Mouse (Mus musculus) E14TG2a.4 (cell line): ENCODE measurements at regions not wholly inside any gene's neighbourhood (a gene's known extent, or its start where the extent isn't known, plus 50 kb on each side); places are given as distances from the start of the nearest gene placed in this dataset.

Experiments
- H3K27me3 ChIP-seq: 2 replicates; pipeline ENCODE4 v1.6.1; 2014; ENCODE audit warnings: low read length, control low read depth; ENCODE audit not compliant: insufficient read depth
- H3K36me3 ChIP-seq: 2 replicates; pipeline ENCODE4 v1.6.1; 2014; ENCODE audit warnings: low read length, control low read depth; ENCODE audit not compliant: insufficient read depth
- H3K4me1 ChIP-seq: replicated peaks from 2 replicates; pipeline ENCODE4 v1.6.1; 2014; ENCODE audit warnings: low read depth, low read length, control low read depth
- H3K4me3 ChIP-seq: replicated peaks from 2 replicates; pipeline ENCODE4 v1.5.1; 2014; ENCODE audit warnings: mild to moderate bottlenecking, low read length
- H3K9me3 ChIP-seq: 2 replicates; pipeline ENCODE4 v1.6.1; 2014; ENCODE audit warnings: low read length, control low read depth
- CTCF ChIP-seq: conservative IDR thresholded peaks from 2 replicates; pipeline ENCODE4 v1.5.1; 2014; ENCODE audit warnings: low read length
- NANOG ChIP-seq: IDR thresholded peaks from 2 replicates; pipeline ENCODE4 v1.6.1; 2014; ENCODE audit warnings: borderline replicate concordance, low read length, mixed read lengths
- POU5F1 ChIP-seq: IDR thresholded peaks from 2 replicates; pipeline ENCODE4 v1.6.1; 2014; ENCODE audit warnings: low read length, borderline replicate concordance

DNA sequence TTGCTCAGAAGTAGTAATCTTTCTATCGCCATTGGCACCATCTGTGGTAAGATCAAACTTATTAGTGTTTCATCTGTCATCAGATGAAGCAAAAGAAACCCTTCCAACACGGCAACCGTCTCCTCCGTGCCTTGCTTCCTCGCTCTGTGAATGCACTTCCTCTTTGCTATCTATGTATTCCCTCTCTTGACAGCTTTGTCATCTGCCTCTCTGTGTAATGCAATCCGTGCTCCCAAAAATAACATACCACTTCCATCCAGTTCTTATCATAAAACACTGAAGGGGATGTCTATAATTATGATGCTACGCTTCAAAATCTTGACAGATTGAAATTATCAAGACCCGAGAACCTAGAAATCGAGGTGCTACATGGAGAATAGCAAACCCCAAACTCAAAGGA, 123.2 kb downstream of the Cartpt start:
- H3K36me3 ChIP-seq: no peaks in the 10 kb centered on the region; the same call in 1 of the 2 replicates
- H3K4me3 ChIP-seq: no peak overlapping the region
- no peaks in the 10 kb centered on the region for H3K27me3 ChIP-seq
- H3K9me3 ChIP-seq: peaks cover 33% of the 10 kb centered on the region
- TF ChIP-seq NANOG (no peak), CTCF (no peak), POU5F1 (no peak)
- no peaks in the 10 kb centered on the region for H3K4me1 ChIP-seq

GRCm38 (mm10) chr13:99765965-99766364, 134.9 kb downstream of the Cartpt start:
- Histone ChIP-seq H3K9me3 (peaks cover 24% of the 10 kb centered on the region), H3K4me1 (no peaks in the 10 kb centered on the region; the same call in 1 of the 2 replicates), H3K27me3 (no peaks in the 10 kb centered on the region), H3K4me3 (no peak overlapping the region), H3K36me3 (no peaks in the 10 kb centered on the region)
- TF ChIP-seq NANOG (no peak), POU5F1 (no peak), CTCF (no peak)

GRCm38 (mm10) chr13:99764764-99765163, 136.1 kb downstream of the Cartpt start:
- Histone ChIP-seq H3K4me3 (no peak overlapping the region), H3K36me3 (no peaks in the 10 kb centered on the region), H3K27me3 (no peaks in the 10 kb centered on the region), H3K9me3 (peaks cover 24% of the 10 kb centered on the region), H3K4me1 (no peaks in the 10 kb centered on the region; the same call in 1 of the 2 replicates)
- TF ChIP-seq CTCF (no peak), NANOG (no peak), POU5F1 (no peak)

- no peaks in the 10 kb centered on the region; the same call in 1 of the 2 replicates for H3K4me1 ChIP-seq
- no peak for TF ChIP-seq NANOG
- TF ChIP-seq POU5F1: no peak
- no peak for TF ChIP-seq CTCF
- H3K9me3 ChIP-seq: peaks cover 24% of the 10 kb centered on the region
Observed at GRCm38 (mm10) chr13:99764097-99764714, 136.7 kb downstream of the Cartpt start.

GRCm38 (mm10) chr13:99761843-99762242, 139.0 kb downstream of the Cartpt start:
- Histone ChIP-seq H3K9me3 (peaks cover 24% of the 10 kb centered on the region), H3K4me3 (no peak overlapping the region), H3K4me1 (no peaks in the 10 kb centered on the region; the same call in 1 of the 2 replicates), H3K36me3 (no peaks in the 10 kb centered on the region), H3K27me3 (no peaks in the 10 kb centered on the region)
- TF ChIP-seq CTCF (no peak), NANOG (no peak), POU5F1 (no peak)

More at GRCm38 (mm10) chr13:99764097-99764714, 136.7 kb downstream of the Cartpt start:
- Histone ChIP-seq H3K27me3 (no peaks in the 10 kb centered on the region), H3K36me3 (no peaks in the 10 kb centered on the region), H3K4me3 (no peak overlapping the region)

DNA sequence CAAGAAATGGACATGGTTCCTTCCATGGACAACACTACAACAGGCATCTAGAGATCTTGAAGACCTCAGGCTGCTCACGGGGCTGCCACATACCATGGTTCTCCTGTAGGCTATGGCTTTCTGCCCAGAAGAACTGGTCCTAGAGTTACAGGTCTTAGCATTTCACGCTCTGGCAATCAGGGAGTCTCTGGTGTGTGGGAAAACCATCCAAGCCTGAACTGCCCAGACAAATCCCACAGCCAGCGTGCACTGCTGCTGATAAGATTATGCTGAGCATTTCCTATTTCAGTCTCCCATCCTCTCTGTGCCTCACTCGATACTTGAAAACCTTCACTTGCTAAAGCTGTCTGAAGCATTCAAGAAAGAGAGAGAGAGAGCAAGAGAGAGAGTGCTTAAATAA, 139.5 kb downstream of the Cartpt start:
- Histone ChIP-seq H3K4me3 (no peak overlapping the region), H3K9me3 (peaks cover 24% of the 10 kb centered on the region), H3K27me3 (no peaks in the 10 kb centered on the region), H3K4me1 (no peaks in the 10 kb centered on the region; the same call in 1 of the 2 replicates), H3K36me3 (no peaks in the 10 kb centered on the region)
- TF ChIP-seq NANOG (no peak), CTCF (no peak), POU5F1 (no peak)

DNA sequence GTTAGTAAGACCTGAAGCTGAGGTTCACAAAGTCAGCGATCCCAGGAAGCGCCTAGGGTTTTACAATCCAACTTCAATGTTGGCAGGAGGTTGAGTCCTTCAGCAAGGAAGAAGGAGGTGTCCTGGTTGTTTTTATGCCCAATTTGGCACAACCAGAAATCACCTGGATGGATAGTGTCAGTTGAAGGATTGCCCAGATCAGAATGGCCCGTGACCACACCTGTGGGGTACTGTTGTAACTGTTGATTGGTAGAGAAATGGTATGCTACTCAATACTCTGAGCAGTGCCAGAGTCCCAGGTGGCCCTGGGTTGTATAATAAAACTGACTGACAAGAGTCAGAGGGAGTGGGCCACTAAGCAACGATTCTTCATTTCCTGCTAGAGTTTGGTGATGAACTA, 140.2 kb downstream of the Cartpt start:
- Histone ChIP-seq H3K4me3 (no peak overlapping the region), H3K36me3 (no peaks in the 10 kb centered on the region), H3K27me3 (no peaks in the 10 kb centered on the region), H3K4me1 (no peaks in the 10 kb centered on the region; the same call in 1 of the 2 replicates), H3K9me3 (peaks cover 24% of the 10 kb centered on the region)
- no peak for TF ChIP-seq CTCF

GRCm38 (mm10) chr13:99759256-99760044, 141.4 kb downstream of the Cartpt start:
- no peaks in the 10 kb centered on the region for H3K36me3 ChIP-seq
- no peaks in the 10 kb centered on the region for H3K27me3 ChIP-seq
- H3K9me3 ChIP-seq: peaks cover 15% of the 10 kb centered on the region
- TF ChIP-seq CTCF: no peak
- TF ChIP-seq POU5F1: no peak
- TF ChIP-seq NANOG: no peak
- H3K4me1 ChIP-seq: no peaks in the 10 kb centered on the region; the same call in 1 of the 2 replicates
- no peak overlapping the region for H3K4me3 ChIP-seq

GRCm38 (mm10) chr13:99754701-99755100, 146.2 kb downstream of the Cartpt start:
- Histone ChIP-seq H3K27me3 (no peaks in the 10 kb centered on the region; the same call in 1 of the 2 replicates), H3K9me3 (no peaks in the 10 kb centered on the region), H3K4me3 (no peak overlapping the region), H3K4me1 (no peaks in the 10 kb centered on the region), H3K36me3 (no peaks in the 10 kb centered on the region)
- TF ChIP-seq NANOG (no peak), CTCF (no peak), POU5F1 (no peak)
